ENCODE assay signal across 25 mouse cellular contexts in the genomic region with DNA sequence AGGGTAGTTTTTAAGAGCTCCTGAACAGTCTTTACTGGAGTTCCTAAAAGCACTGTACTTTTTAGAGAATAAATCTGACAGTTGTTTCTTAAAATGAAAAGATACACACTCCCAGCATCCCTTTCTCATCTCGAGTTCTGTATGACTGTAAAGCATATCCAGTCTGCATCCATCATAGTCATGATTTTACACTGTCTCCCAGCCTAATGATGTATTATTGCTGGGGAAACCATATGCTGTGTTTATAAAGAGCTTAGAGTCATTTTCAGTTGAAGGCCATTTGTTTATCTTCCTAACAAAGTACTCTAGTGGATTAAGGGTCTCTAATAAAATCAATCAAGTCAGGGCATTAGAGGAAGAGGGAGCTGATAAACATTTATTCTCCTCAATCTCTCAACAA.
"Had no signal": no experiment of that assay in that cellular context is flagged by ENCODE, and none has a peak within 500 bp of the region (broad histone marks: within the 10 kb centered on the region; RNA-seq: fewer than 3 reads in every experiment).

No protein-coding gene starts in this region.

- ATAC-seq: hindbrain, embryonic 16.5 days; inflammation-experienced regulatory T-cells, adult 6 months; intestine, embryonic 15.5 days; intestine, postnatal 0 days had no signal

- H3K9me3 ChIP-seq: heart, embryonic 10.5 days; heart, embryonic 12.5 days; hindbrain, embryonic 10.5 days; hindbrain, embryonic 12.5 days; intestine, embryonic 15.5 days; limb, embryonic 10.5 days; limb, embryonic 12.5 days had no signal

- H3K27me3 ChIP-seq: heart, embryonic 12.5 days; hindbrain, embryonic 12.5 days; intestine, embryonic 15.5 days; limb, embryonic 12.5 days had no signal

- H3K27ac ChIP-seq: gastrocnemius, adult 2 months; heart, embryonic 10.5 days; hindbrain, embryonic 10.5 days; hindbrain, embryonic 12.5 days; hindbrain, embryonic 14.5 days; intestine, embryonic 15.5 days; layer of hippocampus, adult 2 months; left cerebral cortex, adult 2 months; limb, embryonic 10.5 days; limb, embryonic 12.5 days had no signal

- H3K4me3 ChIP-seq: gastrocnemius, adult 2 months; heart, embryonic 10.5 days; heart, embryonic 12.5 days; hindbrain, embryonic 10.5 days; hindbrain, embryonic 12.5 days; intestine, embryonic 15.5 days; layer of hippocampus, adult 2 months; left cerebral cortex, adult 2 months; limb, embryonic 10.5 days; limb, embryonic 12.5 days had no signal

- H3K4me2 ChIP-seq: heart, embryonic 12.5 days; hindbrain, embryonic 12.5 days; hindbrain, embryonic 14.5 days; intestine, embryonic 15.5 days; limb, embryonic 12.5 days; liver, embryonic 11.5 days had no signal

- H3K36me3 ChIP-seq: heart, embryonic 10.5 days; heart, embryonic 12.5 days; hindbrain, embryonic 10.5 days; hindbrain, embryonic 12.5 days; intestine, embryonic 15.5 days had no signal

- H3K4me1 ChIP-seq: heart, embryonic 10.5 days; heart, embryonic 12.5 days; hindbrain, embryonic 10.5 days; hindbrain, embryonic 12.5 days; intestine, embryonic 15.5 days; limb, embryonic 10.5 days; limb, embryonic 12.5 days had no signal

- H3K9ac ChIP-seq: heart, embryonic 12.5 days; hindbrain, embryonic 12.5 days; hindbrain, embryonic 14.5 days; intestine, embryonic 15.5 days; limb, embryonic 12.5 days had no signal

- DNase-seq: gastrocnemius, adult 2 months; gastrocnemius, postnatal 10 days; gastrocnemius, postnatal 25 days; heart, adult 18-20 months; heart, postnatal 10 days; heart, postnatal 4 days; kidney, adult 18-20 months; kidney, adult 9 months; kidney, postnatal 14 days; kidney, postnatal 4 days; liver had no signal
